8 mouse cellular contexts compared by ENCODE assay signal in genomic region chr6:30205587-30206202, GRCm38 (mm10).
DNase-seq lines count a peak whose midpoint lies in the region; ATAC-seq and TF ChIP-seq lines count a peak whose summit lies in the region.

No protein-coding gene starts in this region.

- peak; percentile 92 for TF ChIP-seq CTCF in forebrain, postnatal 0 days (IDR thresholded peaks at IDR 0.05; ENCODE audit: low read depth)
- TF ChIP-seq CTCF in layer of hippocampus, adult 2 months (conservative IDR thresholded peaks at IDR 0.05): peak; percentile 97
- TF ChIP-seq CTCF in olfactory bulb, adult 2 months (IDR thresholded peaks at IDR 0.05; ENCODE audit: insufficient read depth, low read depth, low read length): peak; percentile 88

- peak; percentile 81 for DNase-seq in MN1 (ENCODE audit: low spot score)
- DNase-seq in cerebellum, adult 18-20 months: peak; percentile 69 to 83
- DNase-seq in forebrain, postnatal 0 days: peak; percentile 81
- peak; percentile 76 to 80 for DNase-seq in heart, postnatal 36 days
- DNase-seq in layer of hippocampus, adult 2 months (ENCODE audit: low spot score in 2 of 2): peak; percentile 38 to 82
- DNase-seq in thymus, postnatal 0 days (ENCODE audit: low spot score): peak; percentile 76

- TF ChIP-seq POLR2A in olfactory bulb, adult 2 months (IDR thresholded peaks at IDR 0.05; ENCODE audit: insufficient read depth, low read depth, low read length): no peak

- H3K9me3 ChIP-seq in forebrain, postnatal 0 days (ENCODE audit: low read length): no peaks in the 10 kb centered on the region
- H3K9me3 ChIP-seq in lung, embryonic 15.5 days: no peaks in the 10 kb centered on the region

- H3K9ac ChIP-seq in forebrain, postnatal 0 days: peak overlapping the region; percentile 19
- H3K9ac ChIP-seq in lung, embryonic 15.5 days: no peak overlapping the region

- H3K27ac ChIP-seq in forebrain, postnatal 0 days (ENCODE audit: low read depth, low read length): no peak overlapping the region
- no peak overlapping the region for H3K27ac ChIP-seq in layer of hippocampus, adult 2 months
- H3K27ac ChIP-seq in lung, embryonic 15.5 days: no peak overlapping the region
- no peak overlapping the region for H3K27ac ChIP-seq in olfactory bulb, adult 2 months (ENCODE audit: insufficient read depth, low read depth, low read length)

- intact Hi-C loops in heart, postnatal 36 days (cut with DNase I): loop anchor here (2.0 to 5.0 kb wide), 4 partner anchors 93 to 353 kb away; partner anchors contain the start of gene Nrf1

- H3K4me2 ChIP-seq in forebrain, postnatal 0 days (ENCODE audit: low read depth): peak overlapping the region; percentile 44
- H3K4me2 ChIP-seq in lung, embryonic 15.5 days: peak overlapping the region; percentile 60

- no peaks in the 10 kb centered on the region for H3K4me1 ChIP-seq in forebrain, postnatal 0 days (ENCODE audit: insufficient read depth)
- peaks cover 6% of the 10 kb centered on the region; the same call in 1 of the 2 replicates for H3K4me1 ChIP-seq in lung, embryonic 15.5 days
- peaks cover 8% of the 10 kb centered on the region; the same call in 1 of the 2 replicates for H3K4me1 ChIP-seq in olfactory bulb, adult 2 months (ENCODE audit: control insufficient read depth, insufficient read depth, low read length)

- peak; percentile 91 for ATAC-seq in forebrain, postnatal 0 days
- peak; percentile 82 for ATAC-seq in lung, embryonic 15.5 days (ENCODE audit: borderline replicate concordance, extremely low read depth, low FRiP score, low TSS enrichment)

- 9% methylated on average over 30 of the region's 30 CpGs for WGBS in forebrain, postnatal 0 days
- 6% methylated on average over 30 of the region's 30 CpGs for WGBS in lung, embryonic 15.5 days
- WGBS in olfactory bulb, adult 2 months: 7% methylated on average over 30 of the region's 30 CpGs

- H3K36me3 ChIP-seq in forebrain, postnatal 0 days (ENCODE audit: insufficient read depth): no peaks in the 10 kb centered on the region
- no peaks in the 10 kb centered on the region for H3K36me3 ChIP-seq in lung, embryonic 15.5 days

- H3K27me3 ChIP-seq in forebrain, postnatal 0 days (ENCODE audit: insufficient read depth, low read length): no peaks in the 10 kb centered on the region
- H3K27me3 ChIP-seq in lung, embryonic 15.5 days: no peaks in the 10 kb centered on the region

- H3K4me3 ChIP-seq in forebrain, postnatal 0 days (ENCODE audit: low read depth, low read length): peak overlapping the region; percentile 15
- peak overlapping the region; percentile 28; the same call in 1 of the 2 replicates for H3K4me3 ChIP-seq in layer of hippocampus, adult 2 months
- peak overlapping the region; percentile 23 for H3K4me3 ChIP-seq in lung, embryonic 15.5 days
- no peak overlapping the region for H3K4me3 ChIP-seq in olfactory bulb, adult 2 months (ENCODE audit: insufficient read depth, low read depth, low read length)
